Mouse (Mus musculus) midbrain, embryonic 11.5 days (tissue): ENCODE results near the gene Ywhah. TPM values are rescaled to one million over a fixed set of nuclear protein-coding genes. Genes with fewer than 3 reads are reported as not detected.

Experiments used
- ATAC-seq: fragments of 200-750 bp; cut with Nextera tagmentation; 2 replicates; pipeline ENCODE4 v1.8.0; 2017; ENCODE audit warnings: moderate TSS enrichment, moderate library complexity; ENCODE audit not compliant: low FRiP score
- DNase-seq: peaks from one replicate; pipeline ENCODE4 v3.0.0; 2015; ENCODE audit warnings: low spot score; ENCODE audit errors: missing footprints
- H3K27ac ChIP-seq: fragments of 300-500 bp; sonication (generic); 2 replicates; pipeline ENCODE4 v1.5.1; 2014; ENCODE audit warnings: low read depth, low read length
- H3K27me3 ChIP-seq: fragments of 300-500 bp; sonication (generic); 2 replicates; pipeline ENCODE4 v1.6.1; 2014; ENCODE audit warnings: mild to moderate bottlenecking, low read length, moderate library complexity, mixed read lengths; ENCODE audit not compliant: control insufficient read depth, insufficient read depth
- H3K36me3 ChIP-seq: fragments of 300-500 bp; sonication (generic); 2 replicates; pipeline ENCODE4 v1.6.1; 2014; ENCODE audit warnings: mild to moderate bottlenecking, low read length, moderate library complexity, mixed read lengths; ENCODE audit not compliant: control insufficient read depth, insufficient read depth
- H3K4me1 ChIP-seq: fragments of 300-500 bp; sonication (generic); 2 replicates; pipeline ENCODE4 v1.6.1; 2014; ENCODE audit warnings: low read length; ENCODE audit not compliant: control insufficient read depth, insufficient read depth
- H3K4me2 ChIP-seq: fragments of 300-500 bp; sonication (generic); 2 replicates; pipeline ENCODE4 v1.6.1; 2014; ENCODE audit warnings: mild to moderate bottlenecking, moderate library complexity
- H3K4me3 ChIP-seq: fragments of 300-500 bp; sonication (generic); 2 replicates; pipeline ENCODE4 v1.5.1; 2014; ENCODE audit warnings: low read depth, low read length
- H3K9ac ChIP-seq: fragments of 300-500 bp; sonication (generic); 2 replicates; pipeline ENCODE4 v1.6.1; 2014; ENCODE audit warnings: low read length
- H3K9me3 ChIP-seq: fragments of 300-500 bp; sonication (generic); 2 replicates; pipeline ENCODE4 v1.6.1; 2016; ENCODE audit warnings: low read length; ENCODE audit not compliant: control insufficient read depth
- WGBS: fragments of 180-500 bp; shearing (Covaris S2); extraction: QIAGEN DNeasy Blood & Tissue Kit; methylation state at CpG from one replicate; pipeline ENCODE4 v1.1.7; 2014; 5-methylcytosine and 5-hydroxymethylcytosine counted together
- polyA plus RNA-seq: library from polyadenylated mRNA; unstranded; fragments of >200 nt; fragmentation: Nextera tagmentation; extraction: Ambion mirVana; gene quantifications from 2 replicates; pipeline ENCODE4 v1.2.1, GENCODE M21; 2014

Ywhah gene
- polyA plus RNA-seq, 1 experiment from 2014 or later: 487 TPM

DNA sequence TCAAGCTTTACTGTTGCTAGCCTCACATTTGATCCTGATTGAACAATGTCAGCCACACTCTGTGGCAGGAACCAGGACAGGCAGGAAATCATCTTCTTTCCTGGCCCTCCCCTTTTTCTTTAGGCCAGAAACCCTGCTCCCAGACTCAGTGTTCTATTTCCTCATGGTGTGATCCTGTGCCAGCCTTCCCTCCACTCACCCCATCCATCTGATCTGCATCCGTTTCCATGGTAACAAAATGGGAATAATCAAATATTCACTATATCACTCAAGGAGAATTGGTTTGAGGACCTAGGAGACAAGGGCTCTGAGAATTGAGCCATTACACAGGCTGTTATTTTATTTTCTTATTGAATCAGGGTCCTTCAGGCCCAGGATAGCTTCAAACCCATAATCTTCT is 22.1 kb upstream of the Ywhah start:
- WGBS: 83% methylated on average over 1 of the region's 1 CpGs
- Histone ChIP-seq H3K4me1 (peaks cover 3% of the 10 kb centered on the region; the same call in 1 of the 2 replicates), H3K27ac (no peak overlapping the region), H3K9ac (no peak overlapping the region), H3K4me2 (no peak overlapping the region), H3K27me3 (no peaks in the 10 kb centered on the region), H3K4me3 (no peak overlapping the region), H3K9me3 (no peaks in the 10 kb centered on the region), H3K36me3 (no peaks in the 10 kb centered on the region)
- no peak for DNase-seq
- ATAC-seq: no peak

DNA sequence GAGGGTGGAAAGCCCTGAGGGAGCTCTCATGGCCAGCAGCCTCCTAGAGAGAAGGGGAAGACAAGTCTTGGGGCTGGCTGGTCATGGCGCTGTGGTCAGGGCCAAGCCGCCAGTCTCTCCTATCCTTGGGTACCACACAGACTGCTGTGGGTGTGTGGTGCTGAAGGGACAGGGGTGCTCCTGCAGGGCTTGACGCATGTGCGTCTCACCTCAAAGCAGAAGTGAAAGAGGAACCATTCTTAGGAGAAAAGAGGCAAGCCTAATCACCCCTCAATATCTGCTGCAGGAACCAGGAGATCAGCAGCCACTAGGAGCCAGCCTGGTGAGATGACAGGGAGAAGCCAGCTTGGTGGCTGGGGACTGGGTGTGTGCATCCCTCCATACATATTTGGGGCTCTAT is 20.9 kb upstream of the Ywhah start:
- Histone ChIP-seq H3K4me1 (peaks cover 3% of the 10 kb centered on the region; the same call in 1 of the 2 replicates), H3K9me3 (no peaks in the 10 kb centered on the region), H3K36me3 (no peaks in the 10 kb centered on the region), H3K27me3 (no peaks in the 10 kb centered on the region), H3K4me3 (no peak overlapping the region), H3K4me2 (no peak overlapping the region), H3K9ac (no peak overlapping the region), H3K27ac (no peak overlapping the region)
- WGBS: 50% methylated on average over 4 of the region's 4 CpGs
- no peak for DNase-seq
- ATAC-seq: no peak

DNA sequence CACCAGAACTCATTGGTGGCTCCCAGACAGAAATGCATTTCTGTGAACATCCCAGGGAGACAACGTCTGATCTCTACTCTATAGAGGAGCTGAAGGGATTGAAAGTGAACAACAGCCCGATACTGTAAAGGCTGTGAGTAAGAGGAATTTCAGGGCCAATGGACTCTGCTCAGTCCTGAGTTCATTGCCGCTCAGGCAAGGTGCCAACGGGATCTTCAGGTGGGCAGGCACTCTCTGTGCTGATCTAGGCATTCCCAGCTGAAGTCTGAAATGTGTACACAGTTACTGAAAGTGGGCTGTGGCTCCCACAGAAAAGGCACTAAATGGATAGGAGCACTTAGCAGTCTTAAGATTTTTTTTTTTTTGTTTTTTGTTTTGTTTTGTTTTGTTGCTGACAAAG is 19.8 kb upstream of the Ywhah start:
- H3K9me3 ChIP-seq: no peaks in the 10 kb centered on the region
- DNase-seq (no peak), ATAC-seq (no peak)
- H3K27ac ChIP-seq: no peak overlapping the region
- H3K9ac ChIP-seq: no peak overlapping the region
- no peak overlapping the region for H3K4me2 ChIP-seq
- WGBS: 83% methylated on average over 4 of the region's 4 CpGs
- H3K4me1 ChIP-seq: peaks cover 3% of the 10 kb centered on the region; the same call in 1 of the 2 replicates
- no peaks in the 10 kb centered on the region for H3K27me3 ChIP-seq
- no peak overlapping the region for H3K4me3 ChIP-seq
- H3K36me3 ChIP-seq: no peaks in the 10 kb centered on the region

DNA sequence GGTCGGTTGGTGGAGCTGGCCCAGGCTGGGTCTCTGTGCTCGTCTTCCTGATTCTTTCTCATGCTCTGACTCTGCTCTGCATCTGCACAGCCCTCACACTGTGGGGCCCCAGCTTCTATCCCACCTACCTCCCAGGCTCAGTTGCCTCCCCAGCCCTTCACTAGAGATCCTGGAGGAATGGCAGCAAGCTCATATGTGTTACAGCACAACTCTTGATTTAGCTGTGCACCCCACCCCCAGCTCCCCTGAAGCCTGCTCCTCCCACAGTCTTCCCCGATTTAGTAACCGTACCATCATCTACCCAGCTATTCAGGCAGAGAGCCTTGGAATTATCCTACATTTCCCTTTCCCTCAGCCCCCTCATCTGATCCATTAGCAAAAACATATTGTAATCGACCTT is 17.5 kb upstream of the Ywhah start:
- Histone ChIP-seq H3K27ac (no peak overlapping the region), H3K9ac (no peak overlapping the region), H3K4me1 (peaks cover 6% of the 10 kb centered on the region), H3K4me3 (no peak overlapping the region), H3K9me3 (no peaks in the 10 kb centered on the region), H3K27me3 (no peaks in the 10 kb centered on the region), H3K36me3 (no peaks in the 10 kb centered on the region), H3K4me2 (no peak overlapping the region)
- ATAC-seq (no peak), DNase-seq (no peak)
- WGBS: 79% methylated on average over 5 of the region's 5 CpGs

DNA sequence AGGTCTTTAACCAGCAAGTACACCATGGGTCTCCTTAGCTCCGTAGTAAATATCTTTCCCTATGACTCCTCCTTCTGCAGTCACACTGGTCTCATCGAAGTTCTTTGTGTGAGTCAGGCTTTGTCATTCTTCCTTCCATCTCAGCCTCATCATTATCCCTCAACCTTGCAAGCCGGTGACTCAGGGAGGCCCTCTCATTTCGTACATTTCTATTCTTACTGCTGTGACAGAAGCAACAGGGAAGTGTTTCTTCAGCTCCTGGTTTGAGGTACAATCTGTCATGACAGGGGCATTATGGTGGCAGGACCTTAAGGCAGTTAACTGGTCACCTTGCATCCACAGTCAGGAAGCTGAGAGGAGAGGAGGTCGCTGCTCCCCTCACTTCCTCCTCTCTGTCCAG is 15.8 kb upstream of the Ywhah start:
- peaks cover 8% of the 10 kb centered on the region for H3K4me1 ChIP-seq
- no peaks in the 10 kb centered on the region for H3K27me3 ChIP-seq
- no peak overlapping the region for H3K27ac ChIP-seq
- H3K9me3 ChIP-seq: no peaks in the 10 kb centered on the region
- H3K9ac ChIP-seq: no peak overlapping the region
- ATAC-seq: no peak
- WGBS: 83% methylated on average over 5 of the region's 5 CpGs
- H3K4me3 ChIP-seq: no peak overlapping the region
- no peak overlapping the region for H3K4me2 ChIP-seq
- DNase-seq: no peak
- H3K36me3 ChIP-seq: no peaks in the 10 kb centered on the region

DNA sequence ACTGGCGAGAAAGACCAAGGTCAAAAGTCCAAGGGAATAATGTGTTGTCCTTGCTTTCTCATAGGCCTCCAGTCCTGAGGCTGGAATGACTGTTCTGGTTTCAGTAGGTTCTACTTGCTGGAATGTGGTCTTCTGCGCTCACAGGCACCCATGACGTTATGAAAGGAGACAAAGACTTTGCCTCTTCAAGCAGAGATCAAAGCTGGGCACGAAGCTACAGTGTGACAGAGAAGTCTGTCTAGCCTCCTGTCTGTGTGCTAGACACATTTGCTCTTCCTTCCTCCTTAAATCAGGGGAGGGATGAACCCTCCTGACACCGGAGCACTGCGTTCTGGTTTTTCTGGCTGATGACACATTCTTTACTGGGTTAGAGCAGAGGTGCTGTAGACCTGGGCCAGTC is 15.1 kb upstream of the Ywhah start:
- H3K4me1 ChIP-seq: peaks cover 8% of the 10 kb centered on the region
- no peak overlapping the region for H3K4me2 ChIP-seq
- H3K4me3 ChIP-seq: no peak overlapping the region
- no peak overlapping the region for H3K9ac ChIP-seq
- no peaks in the 10 kb centered on the region for H3K9me3 ChIP-seq
- WGBS: 80% methylated on average over 6 of the region's 6 CpGs
- H3K27me3 ChIP-seq: no peaks in the 10 kb centered on the region
- no peaks in the 10 kb centered on the region for H3K36me3 ChIP-seq
- H3K27ac ChIP-seq: no peak overlapping the region
- DNase-seq (no peak), ATAC-seq (no peak)

DNA sequence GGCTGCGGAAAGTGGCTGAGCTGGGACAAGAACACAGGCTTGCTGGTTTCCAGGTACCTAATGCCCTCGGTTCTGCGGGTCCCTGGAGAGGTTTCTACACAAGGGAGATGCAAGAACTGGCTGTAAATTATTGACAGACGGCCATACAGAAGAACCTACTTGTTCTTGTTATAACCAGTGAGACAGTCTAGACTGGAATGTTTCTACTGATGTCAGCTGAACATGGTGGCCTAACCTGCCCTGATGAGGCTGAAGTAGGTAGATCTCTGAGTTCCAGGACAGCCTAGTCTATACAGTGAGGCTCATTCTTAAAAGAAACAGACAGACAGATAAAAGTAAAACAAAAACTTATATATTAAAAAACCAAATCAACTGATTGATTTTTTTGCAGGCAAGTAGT is 14.5 kb upstream of the Ywhah start:
- no peak overlapping the region for H3K4me2 ChIP-seq
- WGBS: 85% methylated on average over 4 of the region's 4 CpGs

DNA sequence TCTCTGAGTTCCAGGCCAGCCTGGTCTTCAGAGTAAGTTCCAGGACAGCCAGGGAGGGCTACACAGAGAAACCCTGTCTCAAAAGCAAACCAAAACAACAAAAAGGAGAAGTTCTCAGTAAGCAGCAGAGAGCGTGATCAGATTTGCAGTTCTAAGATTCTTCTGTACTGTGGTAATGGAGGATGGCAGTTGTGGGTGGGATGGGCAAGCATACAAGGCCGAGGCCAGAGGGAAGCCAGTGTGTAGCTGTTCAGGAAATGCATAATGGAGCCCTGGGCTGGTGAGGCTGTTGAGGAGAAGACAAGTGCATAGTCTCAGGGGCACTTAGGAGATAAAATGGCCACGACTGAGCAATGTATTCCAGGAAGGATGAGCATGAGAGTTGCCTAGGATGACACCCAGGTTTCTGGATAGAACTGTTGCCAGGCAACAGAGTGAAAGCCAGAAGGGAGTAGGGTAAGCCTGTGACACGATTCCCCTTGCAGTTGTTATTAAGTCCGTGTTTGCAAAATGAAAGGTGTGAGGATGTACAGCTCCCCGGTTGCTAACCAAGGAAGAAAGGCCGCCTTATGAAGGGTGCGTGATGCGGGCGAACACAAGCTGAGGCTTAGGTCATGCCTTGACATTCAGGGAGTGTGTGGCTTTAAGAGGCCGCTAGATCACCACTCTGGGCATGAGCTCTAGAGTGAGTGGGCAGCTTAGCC is 13.0 kb upstream of the Ywhah start:
- 75% methylated on average over 11 of the region's 11 CpGs for WGBS
- Histone ChIP-seq H3K27me3 (no peaks in the 10 kb centered on the region), H3K4me3 (no peak overlapping the region), H3K27ac (no peak overlapping the region), H3K36me3 (no peaks in the 10 kb centered on the region), H3K9ac (no peak overlapping the region), H3K4me1 (peaks cover 15% of the 10 kb centered on the region), H3K9me3 (no peaks in the 10 kb centered on the region), H3K4me2 (no peak overlapping the region)
- DNase-seq (no peak), ATAC-seq (no peak)

More for the DNA sequence above, 14.5 kb upstream of the Ywhah start:
- Histone ChIP-seq H3K4me3 (no peak overlapping the region), H3K27ac (no peak overlapping the region), H3K9ac (no peak overlapping the region), H3K9me3 (no peaks in the 10 kb centered on the region), H3K4me1 (peaks cover 8% of the 10 kb centered on the region), H3K36me3 (no peaks in the 10 kb centered on the region), H3K27me3 (no peaks in the 10 kb centered on the region)
- no peak for ATAC-seq
- DNase-seq: no peak

DNA sequence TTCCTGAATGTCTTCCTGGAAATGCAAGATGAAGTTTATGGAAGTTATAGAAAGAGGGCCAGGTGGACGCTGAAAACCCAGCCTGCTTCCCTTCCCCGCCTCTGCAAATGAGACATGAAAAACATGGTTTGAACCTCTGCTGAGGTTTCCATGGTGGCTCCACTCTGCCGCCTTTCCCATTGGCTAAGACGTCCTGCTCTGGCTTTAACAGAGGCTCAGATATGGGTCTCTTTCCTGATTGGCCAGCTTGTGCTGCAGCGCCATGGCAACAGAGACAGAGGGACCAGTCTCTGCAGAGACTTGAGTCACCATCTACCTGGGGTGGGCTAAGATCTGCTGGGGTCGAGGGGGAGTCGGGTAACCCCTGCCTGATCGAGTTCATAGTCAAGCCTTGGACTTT is 11.9 kb upstream of the Ywhah start:
- Histone ChIP-seq H3K9me3 (no peaks in the 10 kb centered on the region), H3K4me1 (peaks cover 24% of the 10 kb centered on the region), H3K4me2 (no peak overlapping the region), H3K36me3 (no peaks in the 10 kb centered on the region), H3K27ac (no peak overlapping the region), H3K9ac (no peak overlapping the region), H3K4me3 (no peak overlapping the region), H3K27me3 (no peaks in the 10 kb centered on the region)
- ATAC-seq (peak; percentile 56; the same call in 1 of the 2 replicates), DNase-seq (no peak)
- WGBS: 43% methylated on average over 8 of the region's 8 CpGs
